Mouse (Mus musculus) liver, adult (tissue): Measurements from ENCODE around the gene Atp2b2.

ENCODE experiments used
- GATA4 ChIP-seq: IDR thresholded peaks from 2 replicates; pipeline ENCODE4 v1.6.1; 2014; ENCODE audit warnings: mild to moderate bottlenecking, low read length; ENCODE audit not compliant: insufficient replicate concordance

Gene Atp2b2

DNA sequence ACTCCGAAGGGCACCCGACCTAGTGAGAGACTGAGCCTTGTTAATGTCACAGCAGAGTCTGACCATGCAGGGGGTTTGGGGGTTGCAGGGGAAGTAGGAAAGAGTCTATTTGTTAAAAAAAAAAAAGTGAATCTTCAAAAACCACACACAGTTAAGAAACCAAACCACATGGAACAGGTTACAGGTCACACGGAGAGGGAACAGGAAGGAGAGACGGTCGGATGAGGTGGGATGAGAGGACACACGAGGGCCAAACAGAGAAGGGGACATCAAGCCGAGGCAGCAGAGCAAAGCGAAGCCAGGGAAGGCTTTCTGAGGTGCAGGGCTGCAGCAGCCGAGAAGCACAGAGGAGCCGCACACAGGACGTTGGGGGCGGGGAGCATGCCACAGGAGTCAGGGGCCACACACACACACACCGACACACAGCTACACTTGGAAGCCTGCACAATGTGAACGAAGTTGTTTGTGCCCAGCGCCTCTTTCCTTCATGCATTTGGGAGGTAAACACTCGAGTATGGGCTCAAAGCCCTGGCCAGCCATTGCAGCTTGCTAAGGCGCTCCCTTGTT, 293.2 kb downstream of the Atp2b2 start:
- TF ChIP-seq GATA4 = no peak

DNA sequence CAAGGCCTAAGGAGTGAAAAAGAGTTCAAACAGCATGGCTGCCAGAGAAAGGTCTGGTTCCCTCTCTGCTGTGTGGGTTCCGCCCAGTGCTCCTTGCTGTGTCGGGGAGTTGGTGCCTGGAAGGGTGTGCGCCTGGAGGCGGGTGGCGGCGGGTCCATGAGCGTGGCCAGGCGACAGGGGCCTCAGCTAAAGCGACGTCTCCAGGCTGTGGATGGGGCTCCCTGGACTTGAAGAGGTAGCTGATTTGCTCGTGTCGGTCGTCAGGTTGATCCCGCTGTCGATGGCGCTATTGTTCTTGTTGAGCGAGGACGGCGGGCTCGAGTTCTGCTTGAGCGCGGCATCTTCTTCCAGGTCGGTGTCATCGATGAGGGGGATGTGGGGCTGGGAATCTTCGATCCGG, 294.1 kb downstream of the Atp2b2 start:
- no peak for TF ChIP-seq GATA4

DNA sequence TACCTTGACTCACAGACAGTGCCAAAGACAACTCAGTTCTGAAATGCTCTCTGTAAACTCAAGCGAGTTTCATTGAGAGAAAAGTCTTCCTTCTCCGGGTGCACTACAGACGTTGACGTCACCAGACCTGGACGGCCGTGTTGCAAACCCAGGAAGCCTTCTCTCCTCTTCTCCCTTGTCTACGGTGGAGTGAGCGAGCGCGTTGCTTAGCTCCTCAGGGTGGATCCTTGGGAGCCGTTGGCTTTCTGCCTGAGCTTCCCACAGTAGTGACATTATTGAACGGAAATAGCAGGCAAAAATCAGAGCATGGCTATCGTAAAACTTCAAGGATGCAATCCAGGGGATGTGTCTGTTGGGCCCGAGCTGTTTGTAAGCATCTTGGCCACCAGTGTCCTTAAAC, 295.1 kb downstream of the Atp2b2 start:
- TF ChIP-seq GATA4 = no peak

DNA sequence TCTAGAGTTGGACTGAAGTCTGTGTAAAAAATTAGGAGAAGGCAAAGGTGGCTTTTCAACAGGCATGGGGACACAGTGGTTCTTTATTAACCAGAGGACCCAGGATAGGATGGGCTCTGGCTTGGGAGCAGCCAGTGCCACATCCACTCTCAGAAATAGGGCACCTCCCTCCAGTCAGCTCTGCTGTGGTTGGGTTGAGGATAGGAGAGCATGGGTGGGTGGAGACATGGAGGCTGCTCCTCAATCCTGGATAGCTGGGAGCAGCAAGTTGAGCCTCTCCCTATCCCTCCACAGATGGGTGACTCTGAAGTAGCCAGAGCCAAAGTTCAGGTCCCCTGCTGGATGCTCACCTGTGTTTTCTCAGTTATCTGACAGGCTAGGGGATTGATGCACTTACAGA, 297.3 kb downstream of the Atp2b2 start:
- TF ChIP-seq GATA4 = no peak

DNA sequence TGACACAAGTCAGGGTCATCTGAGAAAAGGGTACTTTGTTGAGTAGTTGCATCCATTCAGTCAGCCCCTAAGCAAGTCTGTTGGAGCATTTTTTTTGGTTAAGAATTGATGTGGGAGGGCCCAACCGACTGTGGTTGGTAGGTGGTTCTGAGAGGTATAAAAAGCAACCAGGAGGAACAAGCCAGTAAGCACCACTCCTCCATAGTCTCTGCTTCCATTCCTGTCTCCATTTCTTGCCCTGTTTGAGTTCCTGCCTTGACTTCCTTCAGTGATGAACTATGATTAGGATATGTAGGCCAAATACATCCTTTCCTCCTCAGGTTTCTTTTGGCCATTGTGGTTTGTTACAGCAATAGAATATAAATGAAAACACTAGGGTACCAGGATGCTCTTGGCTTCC, 299.3 kb downstream of the Atp2b2 start:
- TF ChIP-seq GATA4 = no peak

DNA sequence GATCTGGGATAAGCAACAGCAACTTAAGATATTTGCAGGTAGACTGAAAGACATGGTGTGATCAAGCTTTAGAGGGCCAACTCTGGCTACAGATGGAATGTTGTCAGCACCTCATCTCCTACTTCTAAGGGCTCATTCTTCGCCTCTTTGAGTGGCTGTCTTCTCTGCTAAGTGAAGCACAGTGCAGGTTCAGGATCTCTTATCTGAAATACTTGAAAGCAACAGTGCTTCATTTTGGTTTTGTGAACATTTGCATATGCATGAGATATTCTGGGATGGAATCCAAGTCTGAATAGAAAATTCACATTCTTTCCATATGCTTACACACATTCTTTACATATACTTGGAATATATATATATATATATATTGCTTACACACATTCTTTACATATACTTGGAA, 300.1 kb downstream of the Atp2b2 start:
- TF ChIP-seq GATA4 = no peak

DNA sequence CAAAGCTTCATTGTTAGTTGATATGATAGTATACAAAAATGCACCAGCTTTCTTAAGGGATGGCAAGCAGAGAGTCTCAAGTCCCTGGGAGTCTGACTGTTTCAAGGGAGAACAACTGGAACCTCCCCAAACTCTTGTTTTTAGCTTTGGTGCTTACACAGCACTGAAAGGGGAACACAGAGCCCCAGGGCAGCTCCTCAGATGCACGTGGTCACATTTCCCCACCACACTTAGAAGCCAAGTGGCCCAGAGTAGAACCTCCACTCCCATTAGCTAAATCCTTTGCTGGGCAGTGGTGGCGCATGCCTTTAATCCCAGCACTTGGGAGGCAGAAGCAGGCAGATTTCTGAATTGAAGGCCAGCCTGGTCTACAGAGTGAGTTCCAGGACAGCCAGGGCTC, 301.0 kb downstream of the Atp2b2 start:
- TF ChIP-seq GATA4 = no peak

DNA sequence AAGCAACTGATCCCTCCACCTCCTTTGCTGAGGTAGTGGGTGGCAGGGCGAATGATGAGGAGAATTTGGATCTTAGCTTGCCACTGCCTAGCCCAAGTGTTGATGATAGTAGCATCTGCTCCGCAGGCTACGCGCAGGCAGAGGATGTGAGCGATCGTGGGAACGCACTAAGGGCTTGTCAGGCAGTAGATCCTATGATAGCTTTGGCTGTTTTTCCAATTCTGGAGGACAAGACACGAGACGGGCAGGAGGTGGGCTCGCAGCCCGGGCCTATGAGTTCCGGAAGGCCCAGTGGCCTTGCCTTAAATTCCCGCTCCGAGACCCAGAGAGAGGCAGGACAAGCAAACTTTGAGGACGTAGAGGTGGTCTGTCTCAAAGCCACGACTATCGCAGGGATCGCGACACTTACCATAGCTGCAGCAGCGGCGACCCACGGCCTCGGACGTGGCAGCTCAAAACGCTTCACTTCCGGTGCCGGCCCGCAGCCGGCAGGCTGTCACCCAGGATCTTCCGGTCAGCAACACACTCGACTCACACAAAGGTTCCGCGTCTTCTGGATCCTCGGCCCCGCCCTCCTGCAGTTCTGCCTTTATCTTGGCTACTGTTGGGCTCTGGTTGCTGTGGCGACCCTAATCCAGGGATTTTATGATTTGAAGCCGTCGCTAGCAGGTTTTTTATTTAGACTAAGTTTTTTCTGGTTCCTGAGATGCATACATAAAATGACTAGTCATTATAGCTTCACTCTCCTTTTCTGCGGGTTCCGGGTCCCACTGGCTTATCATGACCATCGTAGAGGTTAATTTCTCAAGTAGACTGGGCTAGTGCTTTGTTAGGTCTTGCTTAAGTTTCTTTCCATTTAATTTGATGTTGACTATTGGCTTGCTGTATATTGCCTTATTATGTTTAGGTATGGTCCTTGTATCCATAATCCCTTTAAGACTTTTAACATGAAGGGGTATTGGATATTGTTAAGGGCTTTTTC, 301.9 kb downstream of the Atp2b2 start, which contains the start of gene Sec13:
TSS of gene Sec13 (minus strand) at position 508 of the 982 bp plus-strand sequence.
- TF ChIP-seq GATA4 = peak; percentile 76; the same call in 1 of the 2 replicates

DNA sequence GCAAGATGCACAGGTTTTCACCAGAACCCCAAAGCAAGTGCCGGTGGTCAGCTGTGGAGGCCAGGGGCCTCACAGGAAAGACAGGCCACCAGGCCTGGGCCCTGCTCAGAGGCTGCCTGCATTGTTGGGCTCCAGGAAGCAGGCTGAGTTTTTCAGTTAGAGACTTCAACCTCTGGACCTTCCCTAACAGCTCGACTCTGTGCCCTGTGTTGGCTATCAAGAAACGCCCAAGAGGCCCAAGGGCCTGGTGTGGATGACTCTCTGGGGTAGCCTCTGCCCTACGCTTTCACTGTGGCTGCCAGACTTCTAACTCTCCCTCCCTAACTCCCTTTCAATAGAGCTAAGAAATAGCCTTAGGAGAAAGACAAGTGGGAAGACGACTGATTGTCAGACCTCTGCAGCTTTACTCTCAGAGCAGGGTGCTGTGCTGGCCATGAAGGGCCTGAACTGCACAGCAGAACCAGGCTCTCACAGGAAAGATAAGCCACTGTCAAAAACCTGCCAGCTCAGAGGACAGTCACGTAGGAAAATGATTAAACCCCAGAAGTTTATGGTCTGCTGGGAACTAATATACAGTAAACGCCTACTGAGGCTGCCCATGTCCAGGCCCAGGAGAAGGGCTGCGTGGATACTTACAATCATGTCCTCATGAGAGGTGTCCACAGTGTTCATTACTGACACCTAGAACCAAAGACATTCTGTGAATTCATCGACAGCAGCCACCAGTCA, 304.9 kb downstream of the Atp2b2 start:
- TF ChIP-seq GATA4 = no peak

DNA sequence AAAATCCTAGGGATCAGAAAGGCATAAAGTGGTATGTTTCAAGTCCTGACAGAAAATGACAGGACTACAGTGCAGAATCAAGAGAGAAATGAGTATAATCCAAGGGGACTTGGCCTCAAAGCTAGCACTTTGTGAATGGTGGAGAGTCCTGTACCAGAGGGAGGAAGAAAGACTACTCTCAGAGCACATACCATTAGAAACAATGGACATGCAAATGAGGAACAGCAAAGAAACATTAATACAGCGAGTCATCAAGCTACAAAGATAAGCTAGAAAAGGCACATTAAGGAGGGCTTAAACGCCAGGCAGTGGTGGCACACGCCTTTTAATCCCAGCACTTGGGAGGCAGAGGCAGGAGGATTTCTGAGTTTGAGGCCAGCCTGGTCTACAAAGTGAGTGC, 311.1 kb downstream of the Atp2b2 start:
- TF ChIP-seq GATA4 = no peak

DNA sequence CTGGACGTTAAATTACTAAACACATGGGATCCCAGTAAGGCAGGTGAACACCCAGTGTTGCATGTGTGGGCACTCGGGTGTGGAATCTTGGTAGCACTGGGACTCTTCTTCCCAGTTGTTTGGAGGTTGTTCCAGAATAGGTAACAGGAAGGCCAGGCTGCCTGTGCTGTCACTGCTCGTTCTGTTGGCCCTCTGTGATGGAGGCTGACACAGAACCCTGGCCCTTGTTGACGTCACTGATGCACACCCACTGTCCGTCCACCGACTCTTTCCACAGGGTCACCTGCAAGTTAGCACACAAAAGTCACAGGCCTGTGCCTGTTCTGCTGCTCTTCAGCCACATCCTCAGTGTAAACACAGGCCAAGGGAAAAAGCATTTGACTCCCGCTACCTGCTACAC, 314.2 kb downstream of the Atp2b2 start:
- TF ChIP-seq GATA4 = no peak

DNA sequence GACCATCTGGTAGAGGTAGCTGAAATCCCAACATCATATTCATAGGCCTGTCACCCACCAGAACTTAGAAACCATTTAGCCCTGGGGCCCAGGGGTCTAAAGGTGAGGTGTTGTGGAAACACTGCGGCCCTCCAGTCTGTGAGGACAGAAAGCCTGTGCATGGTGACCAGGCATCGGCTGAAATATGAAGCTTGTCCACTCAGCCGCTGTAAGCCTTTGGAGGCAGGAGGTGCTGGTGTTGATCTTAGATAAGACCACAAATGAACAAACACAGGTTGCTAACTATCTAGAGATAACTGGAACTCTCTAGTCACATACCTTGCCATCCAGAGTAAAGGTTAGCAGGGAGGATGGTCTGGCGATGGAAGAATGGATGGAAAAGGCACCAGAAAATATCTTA, 321.4 kb downstream of the Atp2b2 start:
- no peak for TF ChIP-seq GATA4

DNA sequence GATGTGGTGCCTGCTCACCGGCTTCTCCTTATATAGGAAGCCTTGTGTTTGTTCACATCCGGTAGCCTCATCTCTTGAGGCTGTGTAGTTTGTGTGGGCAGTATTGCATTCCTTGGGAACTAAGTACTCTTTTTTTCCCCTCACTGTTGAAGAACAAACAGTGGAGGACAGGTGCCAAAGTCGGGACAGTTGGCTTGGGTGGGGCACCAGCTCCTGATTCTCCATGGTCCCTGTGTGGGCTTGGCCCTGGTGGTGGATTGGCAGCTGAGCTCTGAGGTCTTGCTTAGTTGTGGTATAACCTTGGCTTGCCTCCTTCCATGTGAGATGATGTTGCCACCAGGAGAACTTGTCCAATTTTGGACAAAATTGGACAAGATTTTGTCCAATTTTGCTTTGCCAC, 322.5 kb downstream of the Atp2b2 start, which contains the start of gene Ghrl:
TSS of gene Ghrl (minus strand) at position 3 of the 400 bp plus-strand sequence.
- TF ChIP-seq GATA4 = no peak

DNA sequence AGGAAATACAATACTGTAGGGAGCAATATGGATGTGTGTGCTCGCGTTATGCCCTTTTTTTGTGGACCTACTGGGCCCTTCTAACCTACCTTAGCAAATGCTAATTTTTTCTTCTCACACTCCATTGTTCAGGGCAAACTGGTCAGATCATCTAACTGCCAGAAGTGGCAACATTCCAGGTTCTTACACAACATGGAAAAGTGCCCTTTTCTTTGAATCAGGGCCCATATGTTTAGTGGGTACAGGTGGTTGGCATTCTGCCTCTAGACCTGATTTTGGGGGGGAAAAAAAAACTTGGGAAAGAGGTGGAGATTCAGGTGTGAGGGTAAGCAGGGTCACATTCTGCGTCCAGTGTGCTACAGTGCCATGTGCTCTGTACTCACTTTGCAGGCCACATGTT, 324.9 kb downstream of the Atp2b2 start:
- TF ChIP-seq GATA4 = no peak

DNA sequence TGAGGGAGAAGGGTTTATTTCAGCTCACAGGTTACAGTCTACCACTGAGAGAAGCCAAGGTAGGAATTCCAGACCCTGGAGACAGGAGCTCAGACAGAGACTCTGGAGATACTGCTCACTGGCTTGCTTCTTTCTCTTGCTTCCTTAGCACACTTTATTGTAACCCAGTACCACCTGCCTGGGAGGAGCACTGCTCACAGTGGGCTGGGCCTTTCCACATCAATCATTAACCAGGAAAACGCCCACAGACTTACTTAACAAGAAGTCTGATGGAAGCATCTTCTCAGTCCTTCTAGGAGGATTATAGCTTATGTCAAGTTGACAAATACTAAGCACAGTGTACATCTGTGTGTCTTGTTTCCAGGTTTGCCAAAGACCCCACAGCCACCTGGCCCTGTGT, 327.6 kb downstream of the Atp2b2 start:
- TF ChIP-seq GATA4 = no peak

DNA sequence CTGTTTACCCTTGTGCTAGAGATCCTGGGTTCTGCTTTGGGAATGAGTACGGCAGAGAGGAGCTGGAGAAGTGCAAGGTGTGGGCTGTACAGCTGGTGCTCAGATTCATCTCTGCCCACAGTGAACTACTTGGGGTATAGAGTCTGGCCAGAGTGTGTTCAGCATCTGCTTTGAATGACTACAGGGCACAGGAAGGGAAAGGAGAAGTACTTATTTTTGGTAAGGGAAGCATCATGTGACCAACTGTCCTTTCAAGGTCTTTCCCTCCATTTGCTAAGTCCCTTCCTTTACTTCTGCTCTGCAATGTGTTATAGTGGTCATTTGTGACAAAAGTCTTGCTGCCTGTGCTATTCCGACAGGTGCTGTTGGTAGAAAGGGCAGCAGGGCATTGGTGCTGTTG, 328.1 kb downstream of the Atp2b2 start:
- no peak for TF ChIP-seq GATA4
